Mouse (Mus musculus): Measurements from ENCODE around the gene Amt. TPM values are rescaled to one million over a fixed set of nuclear protein-coding genes. Genes with fewer than 3 reads are reported as not detected.
"Not testable (repeated sequence)": the region's sequence is repeated elsewhere in the genome, so short reads cannot be mapped to it uniquely, and the experiment has no call there.

Gene Amt
- polyA plus RNA-seq, 1 experiment from 2014 or later = 8.1 TPM

GRCm38 (mm10) chr9:108274476-108275330 is 21.9 kb upstream of the Amt start:
- peaks cover 8% of the 10 kb centered on the region for H3K4me1 ChIP-seq (ENCODE audit: control insufficient read depth, insufficient read depth, low read length)
- H3K9me3 ChIP-seq (replicated peaks; ENCODE audit: control insufficient read depth, low read length) = no peaks in the 10 kb centered on the region
- no peak overlapping the region for H3K4me2 ChIP-seq (ENCODE audit: low read depth, low read length)
- no peaks in the 10 kb centered on the region for H3K36me3 ChIP-seq (ENCODE audit: control insufficient read depth, insufficient read depth)
- 71% methylated on average over 5 of the region's 5 CpGs for WGBS
- H3K4me3 ChIP-seq (ENCODE audit: low read length) = no peak overlapping the region
- no peak overlapping the region for H3K9ac ChIP-seq (ENCODE audit: low read length)
- no peak overlapping the region; the same call in 1 of the 2 replicates for H3K27ac ChIP-seq (ENCODE audit: low read length)
- no peaks in the 10 kb centered on the region for H3K27me3 ChIP-seq (ENCODE audit: control insufficient read depth, insufficient read depth, low read length)
- 0 out of 2 replicates have a peak, but pooled peaks have one; percentile 28 for ATAC-seq (replicated peaks; ENCODE audit: extremely low read depth, insufficient read depth, low FRiP score)

GRCm38 (mm10) chr9:108275331-108275659 is 21.4 kb upstream of the Amt start:
- no peak overlapping the region for H3K4me2 ChIP-seq (ENCODE audit: low read depth, low read length)
- peaks cover 11% of the 10 kb centered on the region for H3K4me1 ChIP-seq (ENCODE audit: control insufficient read depth, insufficient read depth, low read length)
- no peak overlapping the region for H3K9ac ChIP-seq (ENCODE audit: low read length)
- 18% methylated on average over 6 of the region's 6 CpGs for WGBS
- H3K27me3 ChIP-seq (ENCODE audit: control insufficient read depth, insufficient read depth, low read length) = no peaks in the 10 kb centered on the region
- no peaks in the 10 kb centered on the region for H3K9me3 ChIP-seq (replicated peaks; ENCODE audit: control insufficient read depth, low read length)
- H3K4me3 ChIP-seq (ENCODE audit: low read length) = no peak overlapping the region
- peak overlapping the region; percentile 15; the same call in 1 of the 2 replicates for H3K27ac ChIP-seq (ENCODE audit: low read length)
- ATAC-seq (replicated peaks; ENCODE audit: extremely low read depth, insufficient read depth, low FRiP score) = peak; percentile 16; the same call in 1 of the 2 replicates
- H3K36me3 ChIP-seq (ENCODE audit: control insufficient read depth, insufficient read depth) = no peaks in the 10 kb centered on the region

GRCm38 (mm10) chr9:108278697-108279450 is 17.8 kb upstream of the Amt start:
- H3K4me3 ChIP-seq (ENCODE audit: low read length) = no peak overlapping the region
- no peaks in the 10 kb centered on the region for H3K27me3 ChIP-seq (ENCODE audit: control insufficient read depth, insufficient read depth, low read length)
- 74% methylated on average over 10 of the region's 10 CpGs for WGBS
- no peak overlapping the region for H3K9ac ChIP-seq (ENCODE audit: low read length)
- ATAC-seq (replicated peaks; ENCODE audit: extremely low read depth, insufficient read depth, low FRiP score) = no peak
- H3K4me2 ChIP-seq (ENCODE audit: low read depth, low read length) = no peak overlapping the region
- peaks cover 17% of the 10 kb centered on the region for H3K4me1 ChIP-seq (ENCODE audit: control insufficient read depth, insufficient read depth, low read length)
- no peak overlapping the region for H3K27ac ChIP-seq (ENCODE audit: low read length)
- no peaks in the 10 kb centered on the region for H3K9me3 ChIP-seq (replicated peaks; ENCODE audit: control insufficient read depth, low read length)
- no peaks in the 10 kb centered on the region for H3K36me3 ChIP-seq (ENCODE audit: control insufficient read depth, insufficient read depth)

- H3K36me3 ChIP-seq (ENCODE audit: control insufficient read depth, insufficient read depth) = no peaks in the 10 kb centered on the region
- WGBS = 24% methylated on average over 8 of the region's 8 CpGs
- H3K9ac ChIP-seq (ENCODE audit: low read length) = peak overlapping the region; percentile 29; the same call in 1 of the 2 replicates
- H3K9me3 ChIP-seq (replicated peaks; ENCODE audit: control insufficient read depth, low read length) = no peaks in the 10 kb centered on the region
- H3K4me1 ChIP-seq (ENCODE audit: control insufficient read depth, insufficient read depth, low read length) = peaks cover 12% of the 10 kb centered on the region
- no peaks in the 10 kb centered on the region for H3K27me3 ChIP-seq (ENCODE audit: control insufficient read depth, insufficient read depth, low read length)
- no peak overlapping the region for H3K4me2 ChIP-seq (ENCODE audit: low read depth, low read length)
- no peak overlapping the region for H3K4me3 ChIP-seq (ENCODE audit: low read length)
- peak; percentile 68 for ATAC-seq (replicated peaks; ENCODE audit: extremely low read depth, insufficient read depth, low FRiP score)
- H3K27ac ChIP-seq (ENCODE audit: low read length) = peak overlapping the region; percentile 75
Measured at GRCm38 (mm10) chr9:108280071-108280828, 16.4 kb upstream of the Amt start.

- Histone ChIP-seq H3K9me3 (replicated peaks; ENCODE audit: control insufficient read depth, low read length) (no peaks in the 10 kb centered on the region), H3K4me2 (ENCODE audit: low read depth, low read length) (no peak overlapping the region), H3K27ac (ENCODE audit: low read length) (no peak overlapping the region), H3K4me1 (ENCODE audit: control insufficient read depth, insufficient read depth, low read length) (peaks cover 9% of the 10 kb centered on the region), H3K4me3 (ENCODE audit: low read length) (no peak overlapping the region), H3K27me3 (ENCODE audit: control insufficient read depth, insufficient read depth, low read length) (no peaks in the 10 kb centered on the region), H3K9ac (ENCODE audit: low read length) (no peak overlapping the region), H3K36me3 (ENCODE audit: control insufficient read depth, insufficient read depth) (no peaks in the 10 kb centered on the region)
- ATAC-seq (replicated peaks; ENCODE audit: extremely low read depth, insufficient read depth, low FRiP score) = peak; percentile 69
- WGBS = 9% methylated on average over 6 of the region's 6 CpGs
Measured at GRCm38 (mm10) chr9:108284410-108284809, 12.2 kb upstream of the Amt start.

GRCm38 (mm10) chr9:108287526-108288238 is 9.0 kb upstream of the Amt start:
- ATAC-seq (replicated peaks; ENCODE audit: extremely low read depth, insufficient read depth, low FRiP score); H3K27me3 ChIP-seq (ENCODE audit: control insufficient read depth, insufficient read depth, low read length); H3K36me3 ChIP-seq (ENCODE audit: control insufficient read depth, insufficient read depth); H3K4me2 ChIP-seq (ENCODE audit: low read depth, low read length); H3K4me1 ChIP-seq (ENCODE audit: control insufficient read depth, insufficient read depth, low read length); H3K4me3 ChIP-seq (ENCODE audit: low read length); H3K27ac ChIP-seq (ENCODE audit: low read length); H3K9ac ChIP-seq (ENCODE audit: low read length); H3K9me3 ChIP-seq (replicated peaks; ENCODE audit: control insufficient read depth, low read length): not testable (repeated sequence)
- WGBS = 78% methylated on average over 4 of the region's 6 CpGs

- peak overlapping the region; percentile 80; the same call in 1 of the 2 replicates for H3K4me2 ChIP-seq (ENCODE audit: low read depth, low read length)
- H3K27ac ChIP-seq (ENCODE audit: low read length) = no peak overlapping the region
- no peaks in the 10 kb centered on the region for H3K27me3 ChIP-seq (ENCODE audit: control insufficient read depth, insufficient read depth, low read length)
- H3K9me3 ChIP-seq (replicated peaks; ENCODE audit: control insufficient read depth, low read length) = no peaks in the 10 kb centered on the region
- no peak for ATAC-seq (replicated peaks; ENCODE audit: extremely low read depth, insufficient read depth, low FRiP score)
- no peaks in the 10 kb centered on the region for H3K36me3 ChIP-seq (ENCODE audit: control insufficient read depth, insufficient read depth)
- no peak overlapping the region for H3K9ac ChIP-seq (ENCODE audit: low read length)
- 70% methylated on average over 2 of the region's 2 CpGs for WGBS
- no peak overlapping the region; the same call in 1 of the 2 replicates for H3K4me3 ChIP-seq (ENCODE audit: low read length)
- peaks cover 7% of the 10 kb centered on the region for H3K4me1 ChIP-seq (ENCODE audit: control insufficient read depth, insufficient read depth, low read length)
Measured at GRCm38 (mm10) chr9:108289347-108289746, 7.3 kb upstream of the Amt start.

- ATAC-seq (replicated peaks; ENCODE audit: extremely low read depth, insufficient read depth, low FRiP score) = peak; percentile 98
- whole genome bisulfite sequencing = under 1% methylated on average over 32 of the region's 32 CpGs
Measured at GRCm38 (mm10) chr9:108290016-108290750, 6.5 kb upstream of the Amt start, which contains the start of gene Nicn1. Nicn1 (plus strand) TSS chr9:108290429.

More at GRCm38 (mm10) chr9:108290016-108290750, 6.5 kb upstream of the Amt start, which contains the start of gene Nicn1:
- H3K36me3 ChIP-seq (ENCODE audit: control insufficient read depth, insufficient read depth) = peaks cover 6% of the 10 kb centered on the region; the same call in 1 of the 2 replicates
- H3K4me1 ChIP-seq (ENCODE audit: control insufficient read depth, insufficient read depth, low read length) = peaks cover 7% of the 10 kb centered on the region
- H3K9ac ChIP-seq (ENCODE audit: low read length) = peak within 1 kb of the TSS; percentile 81
- H3K4me3 ChIP-seq (ENCODE audit: low read length) = peak within 1 kb of the TSS; percentile 78
- peak within 1 kb of the TSS; percentile 85 for H3K27ac ChIP-seq (ENCODE audit: low read length)
- H3K4me2 ChIP-seq (ENCODE audit: low read depth, low read length) = peak within 1 kb of the TSS; percentile 86
- H3K27me3 ChIP-seq (ENCODE audit: control insufficient read depth, insufficient read depth, low read length) = no peaks in the 10 kb centered on the region
- no peaks in the 10 kb centered on the region for H3K9me3 ChIP-seq (replicated peaks; ENCODE audit: control insufficient read depth, low read length)
